Mouse (Mus musculus) embryonic facial prominence, embryonic 14.5 days (tissue): ENCODE data around the gene Lrmda. TPM values are rescaled to one million over a fixed set of nuclear protein-coding genes. Genes with fewer than 3 reads are reported as not detected.

ENCODE experiments used
- ATAC-seq: fragments of 200-750 bp; cut with Nextera tagmentation; 2 replicates; pipeline ENCODE4 v1.8.0; 2017; ENCODE audit warnings: low read depth, moderate number of reproducible peaks, moderate TSS enrichment
- DNase-seq: peaks from one replicate; pipeline ENCODE4 v3.0.0-alpha.2; 2015; ENCODE audit warnings: low spot score
- H3K27ac ChIP-seq: fragments of 300-500 bp; sonication (generic); replicated peaks from 2 replicates; pipeline ENCODE4 v1.5.1; 2014; ENCODE audit warnings: low read depth, mild to moderate bottlenecking, low read length, moderate library complexity
- H3K27me3 ChIP-seq: fragments of 300-500 bp; sonication (generic); replicated peaks from 2 replicates; pipeline ENCODE4 v1.6.1; 2014; ENCODE audit warnings: low read length; ENCODE audit not compliant: control insufficient read depth, insufficient read depth
- H3K36me3 ChIP-seq: fragments of 300-500 bp; sonication (generic); 2 replicates; pipeline ENCODE4 v1.6.1; 2014; ENCODE audit warnings: low read length, mixed read lengths; ENCODE audit not compliant: control insufficient read depth, insufficient read depth
- H3K4me1 ChIP-seq: fragments of 300-500 bp; sonication (generic); 2 replicates; pipeline ENCODE4 v1.6.1; 2014; ENCODE audit warnings: antibody characterized with exemption, low read length; ENCODE audit not compliant: control insufficient read depth, insufficient read depth
- H3K4me2 ChIP-seq: fragments of 300-500 bp; sonication (generic); 2 replicates; pipeline ENCODE4 v1.6.1; 2014; ENCODE audit warnings: low read depth, mild to moderate bottlenecking, low read length, moderate library complexity, mixed read lengths
- H3K4me3 ChIP-seq: fragments of 300-500 bp; sonication (generic); 2 replicates; pipeline ENCODE4 v1.5.1; 2014; ENCODE audit warnings: low read depth, mild to moderate bottlenecking, low read length
- H3K9ac ChIP-seq: fragments of 300-500 bp; sonication (generic); 2 replicates; pipeline ENCODE4 v1.6.1; 2014; ENCODE audit warnings: low read depth, mild to moderate bottlenecking, low read length, moderate library complexity, mixed read lengths
- H3K9me3 ChIP-seq: fragments of 300-500 bp; sonication (generic); 2 replicates; pipeline ENCODE4 v1.6.1; 2016; ENCODE audit warnings: low read length; ENCODE audit not compliant: control insufficient read depth
- WGBS: fragments of 180-500 bp; shearing (Covaris S2); extraction: QIAGEN DNeasy Blood & Tissue Kit; methylation state at CpG from one replicate; pipeline ENCODE4 v1.1.7; 2014; 5-methylcytosine and 5-hydroxymethylcytosine counted together
- polyA plus RNA-seq: library from polyadenylated mRNA; unstranded; fragments of >200 nt; fragmentation: Nextera tagmentation; extraction: Ambion mirVana; gene quantifications from 2 replicates; pipeline ENCODE4 v1.2.1, GENCODE M21; 2014

The Lrmda gene
- polyA plus RNA-seq, 1 experiment from 2014 or later, result 0.24 TPM

DNA sequence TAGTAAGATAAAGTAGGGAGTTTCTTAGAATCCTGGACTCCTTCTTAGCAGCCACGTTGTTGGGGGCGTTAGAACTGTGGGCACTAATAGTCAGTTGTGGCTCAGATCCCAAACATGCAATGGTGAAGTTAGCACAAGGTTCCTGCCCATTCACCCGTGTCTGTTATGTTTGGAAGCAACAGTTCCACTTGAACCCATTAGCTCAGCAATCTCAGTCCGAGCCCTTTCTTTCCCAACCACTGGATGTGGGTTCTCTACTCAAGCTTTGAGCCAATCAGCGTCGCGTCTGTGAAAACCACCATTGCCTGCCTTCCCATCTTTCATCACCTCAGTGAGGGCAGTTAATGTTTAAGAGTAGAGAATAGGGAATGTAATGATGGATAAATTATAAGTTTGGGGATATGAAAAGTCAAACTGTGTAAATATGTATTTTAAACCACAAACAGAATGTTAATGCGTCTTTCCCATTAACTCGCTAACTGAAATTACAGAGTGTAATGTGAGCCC, 610.9 kb downstream of the Lrmda start:
- no peaks in the 10 kb centered on the region for H3K27me3 ChIP-seq
- WGBS, result 68% methylated on average over 9 of the region's 9 CpGs
- no peaks in the 10 kb centered on the region for H3K36me3 ChIP-seq
- no peak overlapping the region for H3K9ac ChIP-seq
- no peaks in the 10 kb centered on the region for H3K9me3 ChIP-seq
- ATAC-seq (peak; percentile 47; the same call in 1 of the 2 replicates), DNase-seq (peak; percentile 80)
- no peak overlapping the region for H3K27ac ChIP-seq
- no peaks in the 10 kb centered on the region for H3K4me1 ChIP-seq
- no peak overlapping the region for H3K4me3 ChIP-seq
- H3K4me2 ChIP-seq, result no peak overlapping the region

DNA sequence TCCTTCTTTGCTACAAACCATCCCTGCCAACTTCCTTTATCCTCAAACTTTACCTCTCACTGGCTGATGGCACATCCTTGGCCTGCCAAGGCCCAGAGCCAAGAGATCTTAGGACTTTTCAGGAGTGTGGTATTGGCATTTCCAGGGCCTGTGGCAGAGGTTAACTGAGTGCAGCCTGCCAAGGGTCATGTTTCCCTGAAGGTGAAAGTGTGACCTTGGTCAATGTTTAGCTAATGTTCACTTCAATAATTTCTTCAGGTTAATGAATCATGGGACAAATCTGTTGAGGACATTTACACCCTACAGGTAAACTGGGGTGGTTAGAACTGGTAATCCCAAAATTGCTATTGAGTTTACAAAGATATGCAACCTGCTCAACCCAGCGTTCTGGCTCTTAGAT, 614.1 kb downstream of the Lrmda start:
- H3K4me2 ChIP-seq, result no peak overlapping the region
- no peak overlapping the region for H3K4me3 ChIP-seq
- no peaks in the 10 kb centered on the region for H3K36me3 ChIP-seq
- WGBS, result 78% methylated on average over 1 of the region's 1 CpGs
- ATAC-seq, result no peak
- H3K4me1 ChIP-seq, result no peaks in the 10 kb centered on the region
- DNase-seq, result no peak
- H3K27me3 ChIP-seq, result no peaks in the 10 kb centered on the region
- H3K27ac ChIP-seq, result no peak overlapping the region
- no peak overlapping the region for H3K9ac ChIP-seq
- H3K9me3 ChIP-seq, result no peaks in the 10 kb centered on the region

DNA sequence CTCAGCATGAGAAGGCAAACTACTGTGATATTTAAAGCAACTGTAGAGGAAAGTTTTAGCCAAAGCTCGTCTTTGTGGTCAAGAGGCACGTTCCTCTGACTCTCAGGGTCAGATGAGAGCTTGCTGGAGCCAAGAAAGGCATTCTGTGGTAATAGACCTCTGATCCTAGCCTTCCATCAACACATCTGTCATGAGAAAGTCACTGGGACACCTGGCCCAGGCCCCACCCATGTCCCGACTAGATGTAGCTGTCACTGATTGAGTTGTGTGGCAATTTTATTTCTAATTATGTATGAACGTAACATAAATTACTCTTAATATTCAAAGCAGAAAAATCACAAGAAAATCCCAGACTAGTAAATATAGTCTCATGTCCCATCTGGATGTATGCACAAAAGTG, 624.0 kb downstream of the Lrmda start:
- H3K27ac ChIP-seq, result no peak overlapping the region
- ATAC-seq, result no peak
- H3K36me3 ChIP-seq, result no peaks in the 10 kb centered on the region
- DNase-seq, result no peak
- H3K9me3 ChIP-seq, result no peaks in the 10 kb centered on the region
- H3K4me3 ChIP-seq, result no peak overlapping the region
- H3K27me3 ChIP-seq, result no peaks in the 10 kb centered on the region
- no peak overlapping the region for H3K4me2 ChIP-seq
- H3K9ac ChIP-seq, result no peak overlapping the region
- 70% methylated on average over 4 of the region's 4 CpGs for WGBS
- H3K4me1 ChIP-seq, result peaks cover 12% of the 10 kb centered on the region

DNA sequence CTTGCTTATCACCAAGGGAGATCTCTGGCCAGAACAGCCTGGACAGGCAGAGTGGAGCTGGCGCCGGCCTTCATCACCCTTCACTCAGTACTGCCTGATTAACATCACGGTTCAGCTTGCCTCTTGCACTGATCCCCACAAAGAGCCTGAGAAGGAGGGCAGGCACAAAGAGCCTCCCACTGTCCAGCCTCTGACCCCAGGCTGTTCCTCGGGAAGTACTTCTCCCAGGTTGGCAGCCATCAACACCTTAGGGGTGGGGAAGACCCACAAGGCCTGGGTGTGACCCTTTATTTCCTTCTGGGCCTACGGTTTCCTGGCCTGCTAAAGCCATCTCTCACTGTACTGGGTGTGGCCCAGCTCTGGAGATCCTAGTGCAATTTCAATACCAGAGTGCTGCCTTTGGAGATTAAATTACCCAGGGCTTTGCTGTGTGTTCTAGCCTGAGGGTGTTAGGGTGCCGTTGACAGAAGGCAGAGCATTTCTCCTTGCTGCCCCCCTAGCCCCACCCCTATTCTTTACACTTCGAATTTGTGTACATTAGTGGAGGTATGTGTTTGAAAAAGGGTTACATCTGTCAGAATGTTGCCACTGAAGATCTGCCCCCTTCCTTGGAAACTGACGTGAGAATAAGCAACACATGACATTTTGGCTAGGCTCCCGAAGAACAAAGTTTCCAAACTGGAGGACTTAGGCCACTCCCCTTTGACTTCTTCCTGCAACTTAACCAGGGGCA, 628.5 kb downstream of the Lrmda start:
- ATAC-seq (peak; percentile 51), DNase-seq (peak; percentile 75)
- WGBS, result 26% methylated on average over 9 of the region's 9 CpGs
- H3K36me3 ChIP-seq, result no peaks in the 10 kb centered on the region
- H3K4me3 ChIP-seq, result no peak overlapping the region
- H3K9ac ChIP-seq, result no peak overlapping the region
- no peaks in the 10 kb centered on the region for H3K9me3 ChIP-seq
- H3K4me2 ChIP-seq, result no peak overlapping the region
- H3K4me1 ChIP-seq, result peaks cover 38% of the 10 kb centered on the region
- no peaks in the 10 kb centered on the region for H3K27me3 ChIP-seq
- H3K27ac ChIP-seq, result peak overlapping the region; percentile 5; the same call in 1 of the 2 replicates

- Histone ChIP-seq H3K4me3 (no peak overlapping the region), H3K36me3 (no peaks in the 10 kb centered on the region), H3K27me3 (no peaks in the 10 kb centered on the region; the same call in 1 of the 2 replicates), H3K27ac (no peak overlapping the region), H3K4me2 (no peak overlapping the region), H3K9me3 (no peaks in the 10 kb centered on the region), H3K9ac (no peak overlapping the region; the same call in 1 of the 2 replicates), H3K4me1 (peaks cover 38% of the 10 kb centered on the region)
- WGBS, result 22% methylated on average over 5 of the region's 5 CpGs
- DNase-seq, result peak; percentile 83
- ATAC-seq, result peak; percentile 46
These were observed 629.9 kb downstream of the Lrmda start for GRCm38 (mm10) chr14:22649411-22649911.

- DNase-seq, result peak; percentile 58
- Histone ChIP-seq H3K4me3 (no peak overlapping the region), H3K4me1 (peaks cover 38% of the 10 kb centered on the region), H3K27me3 (no peaks in the 10 kb centered on the region; the same call in 1 of the 2 replicates), H3K4me2 (no peak overlapping the region), H3K9ac (no peak overlapping the region), H3K27ac (0 out of 2 replicates have a peak overlapping the region, but pooled peaks have one; percentile 11), H3K36me3 (no peaks in the 10 kb centered on the region), H3K9me3 (no peaks in the 10 kb centered on the region)
- ATAC-seq, result no peak; the same call in 1 of the 2 replicates
- 42% methylated on average over 17 of the region's 17 CpGs for WGBS
These were observed 630.8 kb downstream of the Lrmda start for GRCm38 (mm10) chr14:22649985-22650984.

DNA sequence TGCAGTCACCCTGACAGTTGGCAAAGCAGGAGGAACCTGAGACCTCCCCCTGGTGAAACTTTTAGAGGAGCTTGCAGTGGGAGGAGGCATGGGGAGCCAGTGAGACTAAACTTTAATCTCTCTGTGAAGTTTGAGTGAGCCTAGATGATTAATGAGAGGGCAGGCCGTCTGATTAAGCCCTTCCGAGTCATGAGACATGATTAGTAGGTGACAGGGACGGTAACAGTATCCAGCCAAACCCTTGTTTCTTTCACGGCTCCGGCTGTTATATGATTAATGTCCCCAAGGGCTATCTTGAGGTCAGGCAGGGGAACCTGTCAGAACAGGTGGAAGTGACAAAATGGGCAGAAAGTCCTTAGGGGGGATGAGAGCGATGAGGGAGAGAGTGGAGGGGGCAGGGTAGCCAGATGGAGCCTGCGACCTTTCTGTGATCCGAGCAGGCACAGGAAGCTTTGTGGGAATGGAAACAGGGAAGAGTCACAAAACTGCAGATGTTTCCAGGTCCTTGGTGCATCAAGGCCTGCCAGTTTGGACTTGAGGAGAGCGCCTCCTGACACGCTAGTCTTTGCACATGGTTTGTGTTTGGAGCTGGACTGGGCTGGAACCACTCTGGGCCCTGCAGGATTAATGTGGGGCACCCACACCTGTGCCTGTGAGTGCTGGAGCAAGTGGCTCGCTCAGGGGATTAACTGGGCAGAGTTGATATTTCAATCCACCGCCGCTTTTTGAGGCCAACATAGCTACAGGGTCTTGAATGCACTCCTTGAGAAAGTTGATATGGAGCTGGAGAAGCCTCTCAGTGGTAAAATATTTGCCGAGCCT, 631.8 kb downstream of the Lrmda start:
- 37% methylated on average over 14 of the region's 14 CpGs for WGBS
- DNase-seq (peak; percentile 73), ATAC-seq (peak; percentile 71)
- Histone ChIP-seq H3K4me1 (peaks cover 38% of the 10 kb centered on the region), H3K27ac (peak overlapping the region; percentile 21; the same call in 1 of the 2 replicates), H3K36me3 (no peaks in the 10 kb centered on the region), H3K9ac (no peak overlapping the region), H3K27me3 (no peaks in the 10 kb centered on the region; the same call in 1 of the 2 replicates), H3K9me3 (no peaks in the 10 kb centered on the region), H3K4me3 (no peak overlapping the region), H3K4me2 (no peak overlapping the region)
